Mouse (Mus musculus): Measurements from ENCODE around the gene Igfbp3.

The Igfbp3 gene

DNA sequence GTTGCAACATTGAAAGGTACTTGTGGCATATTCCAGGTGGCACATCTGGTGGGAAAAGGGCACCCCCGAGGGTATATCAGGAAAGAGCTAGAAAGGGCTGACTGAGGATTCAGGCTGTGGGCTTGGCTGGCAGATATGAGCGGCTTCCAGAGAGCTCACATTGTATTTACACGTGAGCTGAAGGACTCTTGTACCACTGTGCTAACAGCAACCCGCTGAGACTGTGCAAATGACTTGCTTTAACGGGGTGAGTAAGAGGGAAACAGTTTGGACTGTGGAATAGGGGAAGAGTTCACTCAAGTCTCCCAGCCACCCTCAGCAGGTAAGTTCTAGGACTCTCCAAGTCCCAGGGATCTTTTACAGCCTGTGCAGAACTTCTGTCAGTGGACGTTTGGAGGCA is 40.1 kb downstream of the Igfbp3 start:
- no peak for ATAC-seq (ENCODE audit: insufficient number of reproducible peaks, low FRiP score, low TSS enrichment)

DNA sequence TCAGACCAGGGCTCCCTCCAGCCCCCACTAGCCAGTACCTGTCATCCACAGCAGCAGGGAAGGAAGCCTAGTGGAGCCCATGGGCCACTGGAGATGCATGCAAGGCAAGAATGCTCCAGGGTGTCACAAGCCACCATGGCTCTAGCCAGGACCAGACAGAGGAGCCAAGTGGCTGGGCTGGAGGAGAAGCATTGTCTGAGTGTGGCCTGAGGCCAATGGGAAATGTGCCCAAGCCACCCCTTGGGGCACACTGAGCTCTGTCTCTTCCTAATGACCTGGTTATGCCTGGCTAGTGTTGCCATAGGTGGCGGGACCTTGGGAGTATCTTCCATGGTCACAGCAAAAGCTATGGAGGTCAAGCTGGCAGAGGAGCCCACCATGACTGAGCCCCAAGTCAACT is 44.1 kb downstream of the Igfbp3 start:
- 0 out of 2 replicates have a peak, but pooled peaks have one; percentile 12 for ATAC-seq (ENCODE audit: insufficient number of reproducible peaks, low FRiP score, low TSS enrichment)

DNA sequence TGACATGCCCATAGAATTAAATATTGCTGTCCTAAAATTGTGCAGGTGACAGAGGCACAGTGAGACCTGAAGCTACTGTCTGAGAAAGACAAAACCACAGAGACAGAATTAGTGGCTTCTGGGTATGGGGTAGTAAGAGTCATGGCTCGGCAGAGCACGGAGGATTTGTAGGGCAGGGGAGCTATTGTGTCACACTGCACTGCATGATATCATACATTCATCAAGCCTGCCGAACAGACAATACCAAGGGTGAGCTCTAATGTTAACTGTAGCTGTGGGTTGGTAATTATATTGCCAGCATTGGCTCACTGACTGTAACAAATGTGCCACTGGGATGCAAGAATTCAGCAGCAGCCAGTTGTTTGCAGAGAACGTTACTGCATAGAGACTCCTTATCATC is 49.3 kb downstream of the Igfbp3 start:
- no peak for ATAC-seq (ENCODE audit: insufficient number of reproducible peaks, low FRiP score, low TSS enrichment)

DNA sequence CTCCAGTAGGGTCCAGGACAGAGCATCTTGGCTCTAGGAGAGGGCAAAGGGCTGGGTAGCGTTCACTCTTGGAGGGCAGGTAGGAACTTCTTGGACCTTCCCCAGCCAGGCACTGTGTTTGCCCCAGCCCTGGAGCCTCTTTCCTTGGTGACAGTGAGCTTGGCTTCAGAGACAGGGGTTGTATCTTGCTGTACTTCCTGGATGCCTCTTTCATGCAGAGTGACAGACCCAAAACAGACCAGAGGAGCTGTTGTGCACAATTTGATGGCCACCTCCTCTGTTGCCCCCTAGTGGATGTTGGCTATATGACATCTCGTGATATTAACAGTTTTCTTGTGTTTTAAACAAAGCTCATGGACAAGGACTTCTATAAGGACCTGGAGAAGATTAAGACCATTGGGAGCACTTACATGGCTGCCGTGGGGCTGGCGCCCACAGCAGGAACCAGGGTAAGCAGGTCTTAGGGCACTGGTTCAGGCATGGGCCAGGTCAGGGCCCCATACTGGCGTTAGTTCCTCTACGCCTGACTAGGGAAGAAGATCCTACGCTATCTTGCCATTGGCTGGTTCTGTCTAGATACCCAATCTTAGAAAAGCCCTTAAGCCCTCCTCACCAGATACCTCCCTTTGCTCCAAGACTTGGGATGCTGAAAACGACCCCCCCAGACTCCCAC is 52.1 kb downstream of the Igfbp3 start:
- ATAC-seq (ENCODE audit: insufficient number of reproducible peaks, low FRiP score, low TSS enrichment) = peak; percentile 42; the same call in 1 of the 2 replicates

DNA sequence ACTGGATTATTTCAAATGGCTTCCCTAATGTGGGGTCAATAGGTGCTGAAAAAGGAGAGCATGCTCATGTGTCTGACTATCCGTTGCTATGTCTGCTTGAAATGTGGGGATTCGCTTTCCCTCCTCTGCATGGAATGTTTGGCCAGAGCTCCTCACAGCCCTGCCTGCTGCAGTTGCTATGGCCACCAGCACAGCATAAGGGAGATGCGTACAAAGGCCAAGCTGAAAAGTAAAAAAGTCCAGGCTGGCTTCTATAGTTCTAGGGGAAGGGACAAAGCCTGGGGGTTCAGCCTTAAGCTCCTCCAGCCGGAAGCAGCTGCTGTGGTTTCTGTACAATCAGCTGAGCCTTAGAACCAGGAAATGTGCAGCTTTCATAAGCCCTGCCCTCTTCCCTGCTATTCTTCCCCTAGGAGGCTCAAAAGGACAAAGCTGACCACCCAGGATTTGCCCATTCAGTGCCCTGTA is 53.1 kb downstream of the Igfbp3 start:
- ATAC-seq (ENCODE audit: insufficient number of reproducible peaks, low FRiP score, low TSS enrichment) = no peak

DNA sequence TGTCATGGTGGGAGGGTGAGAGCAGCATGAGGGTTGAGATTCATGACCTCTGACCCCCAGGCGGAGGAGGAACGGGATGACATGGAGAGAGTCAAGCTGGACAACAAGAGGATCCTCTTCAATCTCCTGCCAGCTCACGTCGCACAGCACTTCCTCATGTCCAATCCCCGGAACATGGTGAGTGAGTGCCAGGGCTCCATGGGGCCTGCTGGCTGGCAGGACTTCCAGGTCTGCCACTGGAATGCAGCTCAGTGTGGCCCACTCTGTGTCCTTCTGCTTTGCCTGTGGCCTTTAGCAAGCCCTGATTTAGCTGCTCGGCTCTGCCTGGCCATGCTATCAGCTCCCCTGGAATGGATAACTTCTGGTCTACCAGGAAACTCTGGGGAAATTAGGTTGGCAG is 53.6 kb downstream of the Igfbp3 start:
- peak; percentile 27; the same call in 1 of the 2 replicates for ATAC-seq (ENCODE audit: insufficient number of reproducible peaks, low FRiP score, low TSS enrichment)

DNA sequence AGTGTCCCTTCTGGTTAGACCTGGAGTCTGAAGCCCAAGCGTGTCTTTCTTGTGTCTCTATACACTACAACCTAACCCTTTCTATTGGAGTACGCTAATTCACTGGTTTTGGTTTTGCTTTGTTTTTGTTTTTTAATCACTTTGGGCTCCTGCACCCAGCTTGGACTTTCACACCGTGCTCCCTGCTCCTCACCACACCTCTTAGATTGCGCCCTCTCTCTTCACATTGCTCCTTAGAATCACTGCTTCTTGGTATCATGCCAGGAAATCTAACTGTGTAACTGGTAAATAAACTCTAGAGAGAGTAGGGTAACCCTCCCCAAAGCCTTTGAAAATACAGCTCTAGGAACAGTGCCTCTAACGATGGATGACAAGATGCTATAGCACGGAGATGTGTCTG is 55.5 kb downstream of the Igfbp3 start:
- ATAC-seq (ENCODE audit: insufficient number of reproducible peaks, low FRiP score, low TSS enrichment) = no peak

DNA sequence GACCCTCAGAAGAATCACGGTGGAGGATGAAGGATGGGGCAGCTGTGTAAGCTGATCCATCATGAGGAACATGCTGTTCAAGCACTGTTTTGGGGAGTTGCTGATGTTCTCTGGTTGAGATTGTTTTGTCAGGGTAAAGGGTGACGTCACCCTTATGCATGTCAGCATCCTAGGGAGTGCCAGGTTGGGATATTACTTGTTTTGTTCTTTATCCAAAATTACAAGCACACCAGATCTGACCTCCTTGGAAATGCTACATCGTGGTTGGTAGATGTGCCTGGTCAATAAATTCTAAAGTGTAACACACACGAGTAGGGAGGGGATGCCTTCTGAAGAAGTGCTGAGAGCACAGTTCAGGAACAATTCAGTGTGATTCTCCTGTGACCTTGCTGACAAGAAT is 57.3 kb downstream of the Igfbp3 start:
- ATAC-seq (ENCODE audit: insufficient number of reproducible peaks, low FRiP score, low TSS enrichment) = no peak
